Mouse (Mus musculus): Measurements from ENCODE around the gene Chd3.

DNA sequence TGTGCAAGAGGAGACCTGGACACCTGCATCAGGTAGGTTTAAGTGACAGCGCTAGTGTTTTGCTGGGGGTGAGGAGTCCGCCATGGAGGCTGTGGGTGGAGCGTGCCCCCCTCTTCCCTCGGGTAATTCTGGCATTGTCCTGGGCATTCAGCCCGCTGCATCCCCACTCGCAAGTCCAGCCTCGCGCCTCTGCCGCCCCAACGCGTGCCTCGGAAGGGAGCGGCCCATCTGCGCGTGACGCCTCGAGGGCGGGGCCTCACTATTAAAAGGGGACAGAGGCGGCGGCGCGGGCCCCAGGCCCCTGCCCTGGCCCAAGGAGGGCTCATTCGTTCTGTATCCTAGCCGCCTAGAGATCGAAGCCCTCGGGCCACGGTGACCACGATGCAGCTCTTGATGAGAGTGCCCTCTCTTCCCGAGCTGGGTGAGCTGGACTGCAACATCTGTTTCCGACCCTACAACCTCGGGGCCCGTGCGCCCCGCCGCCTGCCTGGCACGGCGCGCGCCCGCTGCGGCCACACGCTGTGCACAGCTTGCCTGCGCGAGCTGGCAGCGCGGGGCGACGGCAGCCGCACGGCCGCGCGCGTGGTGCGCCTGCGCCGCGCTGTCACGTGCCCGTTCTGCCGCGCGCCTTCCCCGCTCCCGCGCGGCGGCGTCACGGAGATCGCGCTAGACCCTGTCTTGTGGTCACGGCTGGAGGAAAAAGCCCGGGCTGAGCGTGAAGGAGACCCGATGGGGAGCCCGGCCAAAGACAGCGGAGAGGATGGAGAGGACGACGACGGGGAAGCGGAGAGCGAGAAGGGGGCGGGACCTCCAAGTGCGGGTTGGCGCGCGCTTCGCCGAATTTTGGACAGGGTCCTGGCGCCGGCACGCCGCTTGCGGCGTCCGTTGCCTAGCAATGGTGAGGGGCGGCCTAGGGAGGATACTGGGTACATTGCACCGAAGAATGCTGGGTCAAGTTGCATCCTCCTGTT, 28.8 kb downstream of the Chd3 start, which contains the start of gene Rnf227:
- TF ChIP-seq CTCF (IDR thresholded peaks at IDR 0.05; ENCODE audit: extremely low read depth, insufficient read depth, insufficient read length, insufficient replicate concordance) (no peak), POLR2A (IDR thresholded peaks at IDR 0.05; ENCODE audit: low read depth, low read length) (no peak)
